Mouse (Mus musculus): Measurements from ENCODE around the gene Ldb3. TPM values are rescaled to one million over a fixed set of nuclear protein-coding genes. Genes with fewer than 3 reads are reported as not detected.

Ldb3 gene
- total RNA-seq (2023), result not detected

DNA sequence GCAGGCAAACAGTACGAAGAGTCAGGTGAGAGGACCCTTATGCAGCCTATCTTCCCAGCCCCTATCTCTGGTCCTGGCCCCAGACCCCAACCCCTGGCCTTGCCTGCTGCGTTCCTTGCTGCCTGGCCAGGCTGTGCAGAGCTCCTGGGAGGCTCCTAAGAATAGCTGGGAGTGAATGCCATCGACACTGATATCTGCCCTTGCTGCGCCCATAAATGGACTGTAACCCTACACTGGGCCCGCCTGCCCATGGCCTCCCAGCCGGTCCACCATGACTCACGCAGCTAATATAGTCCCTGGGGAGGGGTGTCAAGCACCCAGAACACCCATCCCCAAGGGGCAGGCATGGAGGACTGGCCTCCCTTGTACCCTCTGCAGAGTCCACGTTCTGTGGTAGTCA is at the start of gene Ldb3:
Gene Ldb3, minus strand, starts transcription at position 185 of the 400 bp plus-strand sequence.

GRCm38 (mm10) chr14:34599941-34600340 is 11.5 kb upstream of the Ldb3 start, which contains the start of gene Opn4:
Gene Opn4, minus strand, starts transcription at chr14:34600142.

DNA sequence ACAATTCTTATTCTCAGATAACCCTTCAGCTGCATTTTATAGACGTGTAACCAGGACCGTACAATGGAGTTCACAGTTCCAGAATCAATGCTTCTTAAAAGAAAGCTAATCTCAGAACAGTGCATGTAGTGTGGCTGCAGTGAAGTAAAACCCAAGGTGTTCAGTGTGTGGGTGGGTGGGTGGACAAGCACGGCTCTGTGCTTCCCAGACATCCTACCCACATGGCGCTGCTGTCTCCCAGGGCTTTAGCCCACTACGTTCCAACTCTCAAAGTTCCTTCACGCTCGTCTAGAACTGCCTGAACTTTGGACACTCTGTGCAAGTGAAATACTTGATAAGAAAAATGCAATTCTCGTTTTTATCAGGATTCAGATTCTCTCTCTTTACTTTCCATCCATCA is 65.8 kb downstream of the Ldb3 start, which contains the start of gene 9230112D13Rik:
Gene 9230112D13Rik, minus strand, starts transcription at position 101 of the 400 bp plus-strand sequence.

GRCm38 (mm10) chr14:34503325-34503647 is 85.2 kb downstream of the Ldb3 start, which contains the start of gene Bmpr1a:
Gene Bmpr1a, minus strand, starts transcription at chr14:34503341.

Other genes starting within 250 kb of the Ldb3 start
- gene Fam25c, start 233.2 kb downstream of the Ldb3 start, total RNA-seq (2023), result not detected
- gene Sncg, start 213.9 kb downstream of the Ldb3 start, total RNA-seq (2023), result not detected
- under 1 TPM in 1 of 2 experiments, not detected in 1; 0.26 TPM for gene Mmrn2, start 213.2 kb downstream of the Ldb3 start, total RNA-seq (2023)
- gene Bmpr1a, start 85.3 kb downstream of the Ldb3 start, total RNA-seq (2023), result 10 to 100 TPM; 11.5 to 16.0 TPM
- not detected for gene 9230112D13Rik, start 65.9 kb downstream of the Ldb3 start, total RNA-seq (2023)
- gene Opn4, start 11.5 kb upstream of the Ldb3 start, total RNA-seq (2023), result not detected
- 10 to 100 TPM; 65.2 to 66.5 TPM for gene Wapl, start 85.2 kb upstream of the Ldb3 start, total RNA-seq (2023)
- not detected for gene Grid1, start 231.4 kb upstream of the Ldb3 start, total RNA-seq (2023)

Measured in neutrophil, adult 83 days (primary cell).